Mouse (Mus musculus): ENCODE measurements around the gene Kras. TPM values are rescaled to one million over a fixed set of nuclear protein-coding genes. Genes with fewer than 3 reads are reported as not detected.

The Kras gene
- polyA plus RNA-seq, 1 experiment, result 295 TPM

DNA sequence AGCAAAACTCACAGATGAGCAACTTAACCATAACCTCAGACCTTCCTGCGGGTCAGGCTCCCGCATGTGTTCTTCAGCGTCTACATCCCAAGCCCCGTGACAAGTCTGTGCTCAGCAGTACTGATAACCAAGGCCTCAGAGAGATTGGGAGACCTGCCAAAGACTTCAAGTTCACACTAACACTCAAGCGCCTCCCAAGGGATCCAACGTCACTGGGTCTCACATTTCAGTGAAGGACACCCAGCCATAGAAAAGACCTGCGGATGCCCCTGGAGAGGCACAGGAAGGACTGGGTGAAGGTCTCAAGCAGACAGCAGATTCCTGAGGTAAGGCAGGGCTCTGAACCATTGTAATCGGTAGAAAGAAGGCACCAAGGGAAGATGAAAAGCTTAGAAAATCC lies 68.0 kb downstream of the Kras start:
- Histone ChIP-seq H3K27ac (ENCODE audit: insufficient read depth, low read depth, low read length) (no peak overlapping the region), H3K4me1 (ENCODE audit: control insufficient read depth, insufficient read depth, low read length) (no peaks in the 10 kb centered on the region), H3K4me3 (ENCODE audit: insufficient read depth, low read depth, low read length) (no peak overlapping the region)
- 77% methylated on average over 8 of the region's 8 CpGs for WGBS
- TF ChIP-seq POLR2A (IDR thresholded peaks at IDR 0.05; ENCODE audit: insufficient read depth, low read depth, low read length) (no peak), CTCF (IDR thresholded peaks at IDR 0.05; ENCODE audit: insufficient read depth, low read depth, low read length) (no peak)

DNA sequence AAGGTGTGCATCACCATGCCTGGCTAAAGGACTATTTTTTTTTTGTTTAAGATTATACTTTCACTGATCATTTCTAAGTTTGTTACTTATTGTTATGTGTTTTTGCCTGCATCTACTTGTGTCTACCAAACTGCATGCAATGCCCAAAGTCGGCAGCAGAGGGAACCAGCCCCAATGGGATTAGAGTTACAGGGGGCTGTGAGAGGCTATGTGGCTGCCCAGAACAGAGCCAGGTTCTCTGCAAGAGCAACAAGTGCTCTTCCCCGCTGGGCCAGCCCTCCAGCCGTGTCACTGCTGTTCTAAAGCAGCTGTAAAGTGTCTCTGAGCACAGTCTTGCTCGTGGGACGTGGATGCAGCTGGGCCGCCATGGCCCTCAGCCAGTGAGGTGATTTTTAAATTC lies 70.4 kb downstream of the Kras start:
- no peak overlapping the region for H3K27ac ChIP-seq (ENCODE audit: insufficient read depth, low read depth, low read length)
- H3K4me3 ChIP-seq (ENCODE audit: insufficient read depth, low read depth, low read length), result no peak overlapping the region
- WGBS, result 54% methylated on average over 6 of the region's 6 CpGs
- H3K4me1 ChIP-seq (ENCODE audit: control insufficient read depth, insufficient read depth, low read length), result no peaks in the 10 kb centered on the region
- TF ChIP-seq CTCF (IDR thresholded peaks at IDR 0.05; ENCODE audit: insufficient read depth, low read depth, low read length), result no peak
- no peak for TF ChIP-seq POLR2A (IDR thresholded peaks at IDR 0.05; ENCODE audit: insufficient read depth, low read depth, low read length)

DNA sequence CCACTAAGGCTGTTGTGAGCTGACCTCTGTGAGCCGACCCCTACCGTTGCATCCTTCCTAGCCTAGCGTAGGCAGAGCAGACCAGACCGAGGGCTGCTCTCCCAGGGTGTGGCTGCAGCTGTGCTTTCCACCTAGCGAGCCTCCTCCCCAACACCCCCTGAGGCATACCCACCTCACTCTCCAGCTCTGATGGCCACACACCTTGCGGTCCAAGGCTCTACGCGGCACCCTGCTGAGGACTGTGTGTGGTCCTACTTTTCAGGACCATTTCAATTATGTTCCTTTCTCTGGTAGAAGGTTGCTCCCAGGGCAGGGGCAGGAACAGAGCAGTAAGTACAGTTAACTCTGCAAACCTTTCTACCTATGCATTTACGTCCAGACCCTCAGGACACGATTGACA lies 73.6 kb downstream of the Kras start:
- H3K4me1 ChIP-seq (ENCODE audit: control insufficient read depth, insufficient read depth, low read length), result peaks cover 8% of the 10 kb centered on the region
- H3K4me3 ChIP-seq (ENCODE audit: insufficient read depth, low read depth, low read length), result no peak overlapping the region
- no peak overlapping the region for H3K27ac ChIP-seq (ENCODE audit: insufficient read depth, low read depth, low read length)
- 75% methylated on average over 10 of the region's 10 CpGs for whole genome bisulfite sequencing
- TF ChIP-seq CTCF (IDR thresholded peaks at IDR 0.05; ENCODE audit: insufficient read depth, low read depth, low read length) (no peak), POLR2A (IDR thresholded peaks at IDR 0.05; ENCODE audit: insufficient read depth, low read depth, low read length) (no peak)

DNA sequence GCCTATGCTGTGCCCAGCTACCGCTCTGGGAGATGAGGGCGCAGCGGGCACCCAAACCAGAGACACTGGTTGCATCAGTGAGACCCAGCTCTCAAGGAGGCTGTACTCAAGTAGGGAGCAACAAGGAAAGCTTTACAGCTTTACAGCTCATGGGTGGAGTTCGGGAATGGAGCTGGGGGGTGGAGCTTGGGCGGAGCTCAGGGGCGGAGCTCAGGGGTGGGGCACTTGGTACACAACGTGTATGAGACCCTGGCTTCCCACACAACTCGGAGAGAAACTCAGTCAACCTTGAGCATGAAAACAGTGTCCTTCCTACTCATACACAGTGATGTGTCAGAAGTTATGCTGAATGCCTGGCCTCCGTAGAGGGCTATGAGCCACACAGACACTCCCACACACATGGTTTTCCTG lies 74.5 kb downstream of the Kras start:
- TF ChIP-seq CTCF (IDR thresholded peaks at IDR 0.05; ENCODE audit: insufficient read depth, low read depth, low read length) (no peak), POLR2A (IDR thresholded peaks at IDR 0.05; ENCODE audit: insufficient read depth, low read depth, low read length) (no peak)
- H3K4me1 ChIP-seq (ENCODE audit: control insufficient read depth, insufficient read depth, low read length), result peaks cover 11% of the 10 kb centered on the region
- no peak overlapping the region for H3K27ac ChIP-seq (ENCODE audit: insufficient read depth, low read depth, low read length)
- no peak overlapping the region for H3K4me3 ChIP-seq (ENCODE audit: insufficient read depth, low read depth, low read length)
- WGBS, result 42% methylated on average over 9 of the region's 9 CpGs

DNA sequence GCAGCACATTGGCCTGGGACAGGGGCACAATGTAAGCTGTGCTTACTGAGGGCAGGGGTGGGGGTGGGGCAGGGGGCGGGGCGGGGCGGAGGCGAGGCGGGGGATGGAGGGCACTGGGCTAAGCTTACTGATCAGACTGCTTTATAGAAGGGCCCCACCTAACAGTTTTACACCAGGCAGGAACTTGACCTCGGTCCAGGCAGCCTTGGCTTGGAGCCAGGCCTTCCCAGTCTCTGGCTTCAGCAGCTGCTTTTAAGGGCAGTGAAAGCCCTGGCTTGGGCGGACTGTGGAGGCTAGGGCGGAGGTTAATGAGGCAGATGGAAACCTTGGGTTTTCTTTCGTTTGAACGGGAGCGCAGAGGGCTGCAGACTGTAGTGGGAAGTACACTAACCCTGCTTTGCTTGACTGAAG lies 76.3 kb downstream of the Kras start:
- Histone ChIP-seq H3K4me1 (ENCODE audit: control insufficient read depth, insufficient read depth, low read length) (peaks cover 11% of the 10 kb centered on the region), H3K4me3 (ENCODE audit: insufficient read depth, low read depth, low read length) (no peak overlapping the region), H3K27ac (ENCODE audit: insufficient read depth, low read depth, low read length) (no peak overlapping the region)
- no peak for TF ChIP-seq CTCF (IDR thresholded peaks at IDR 0.05; ENCODE audit: insufficient read depth, low read depth, low read length)
- no peak for TF ChIP-seq POLR2A (IDR thresholded peaks at IDR 0.05; ENCODE audit: insufficient read depth, low read depth, low read length)
- 10% methylated on average over 11 of the region's 11 CpGs for WGBS

DNA sequence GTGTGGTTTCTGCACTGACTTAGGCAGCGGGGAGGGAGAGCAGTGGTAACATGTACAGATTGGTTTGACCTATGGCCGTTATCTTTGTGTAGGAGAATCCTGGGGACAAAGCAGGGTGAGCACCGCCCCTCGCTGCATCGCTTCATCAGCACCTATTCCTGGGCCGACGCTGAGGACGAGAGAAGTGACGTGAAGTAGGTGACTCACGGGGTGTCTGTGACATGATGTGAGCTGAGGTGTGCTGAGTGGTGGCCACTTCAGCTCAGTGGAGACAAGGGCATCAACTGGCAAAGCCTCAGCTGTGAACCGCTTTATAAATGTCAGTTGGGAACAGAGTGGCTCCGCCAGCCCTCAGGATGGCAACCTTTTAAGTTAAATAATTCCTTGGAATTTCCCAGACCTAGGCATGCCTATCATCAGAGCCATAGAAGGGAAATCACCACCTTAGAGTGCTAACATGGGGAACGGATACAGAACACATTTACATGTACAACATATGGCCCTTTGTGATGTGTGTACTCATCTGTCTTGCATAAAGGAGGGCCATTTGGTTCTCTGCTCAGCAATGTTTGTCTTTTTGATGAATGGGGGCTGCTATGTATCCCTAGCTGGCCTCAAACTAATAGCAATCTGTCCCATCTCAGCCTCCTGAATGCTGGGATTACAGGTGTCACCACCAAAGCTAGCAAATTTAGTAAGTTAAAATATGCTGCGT lies 78.0 kb downstream of the Kras start:
- TF ChIP-seq CTCF (IDR thresholded peaks at IDR 0.05; ENCODE audit: insufficient read depth, low read depth, low read length) (no peak), POLR2A (IDR thresholded peaks at IDR 0.05; ENCODE audit: insufficient read depth, low read depth, low read length) (no peak)
- 93% methylated on average over 14 of the region's 14 CpGs for WGBS
- Histone ChIP-seq H3K27ac (ENCODE audit: insufficient read depth, low read depth, low read length) (no peak overlapping the region), H3K4me3 (ENCODE audit: insufficient read depth, low read depth, low read length) (no peak overlapping the region), H3K4me1 (ENCODE audit: control insufficient read depth, insufficient read depth, low read length) (peaks cover 11% of the 10 kb centered on the region)

Other genes with a start within 250 kb of the Kras start
- gene Bcat1, start 174.1 kb downstream of the Kras start, polyA plus RNA-seq (2012; ENCODE audit: insufficient read depth, insufficient read length, low replicate concordance, missing spikeins), result not detected in 2 replicates
- 343 TPM in 1 of 2 replicates, not detected in the other for gene Lrmp, start 134.6 kb downstream of the Kras start, polyA plus RNA-seq (2012; ENCODE audit: insufficient read depth, insufficient read length, low replicate concordance, missing spikeins)
- gene Casc1, start 39.2 kb downstream of the Kras start, polyA plus RNA-seq (2012; ENCODE audit: insufficient read depth, insufficient read length, low replicate concordance, missing spikeins), result not detected in 2 replicates
- gene Etfrf1, start 39.1 kb downstream of the Kras start, polyA plus RNA-seq (2012; ENCODE audit: insufficient read depth, insufficient read length, low replicate concordance, missing spikeins), result not detected in 2 replicates